Mouse (Mus musculus): ENCODE data around the gene Palm3.

Gene Palm3

DNA sequence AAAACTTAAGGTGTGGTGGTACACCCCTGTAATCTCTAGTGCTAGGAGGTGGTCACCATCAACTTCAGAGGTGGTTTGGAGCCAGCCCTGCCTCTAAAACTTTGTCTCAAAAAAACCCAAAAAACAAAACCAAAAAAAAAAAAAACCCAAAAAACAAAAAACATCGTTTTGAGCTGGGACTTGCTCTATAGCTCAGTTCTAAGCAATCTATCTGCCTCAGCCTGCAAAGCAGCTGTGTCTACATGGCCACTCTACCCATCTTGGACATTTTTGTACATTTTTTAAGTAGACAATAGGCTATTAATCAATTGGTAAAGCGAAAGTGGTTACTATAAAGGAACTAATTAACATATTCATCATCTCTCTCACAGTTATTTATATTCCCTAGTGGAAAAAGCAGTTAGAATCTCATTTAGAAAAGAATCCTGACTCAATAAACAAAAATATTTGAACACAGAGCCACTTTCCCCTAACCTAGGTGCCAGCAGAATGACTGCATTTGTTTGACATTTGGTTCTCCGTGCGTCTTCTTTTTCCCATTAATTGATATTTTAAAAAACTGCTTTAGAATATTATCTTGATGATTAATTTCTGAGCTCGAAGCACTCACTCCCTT, 44.3 kb downstream of the Palm3 start:
- in situ Hi-C loops (cut with MboI; ENCODE audit: low sequenced_read_pairs), result no loop called here

DNA sequence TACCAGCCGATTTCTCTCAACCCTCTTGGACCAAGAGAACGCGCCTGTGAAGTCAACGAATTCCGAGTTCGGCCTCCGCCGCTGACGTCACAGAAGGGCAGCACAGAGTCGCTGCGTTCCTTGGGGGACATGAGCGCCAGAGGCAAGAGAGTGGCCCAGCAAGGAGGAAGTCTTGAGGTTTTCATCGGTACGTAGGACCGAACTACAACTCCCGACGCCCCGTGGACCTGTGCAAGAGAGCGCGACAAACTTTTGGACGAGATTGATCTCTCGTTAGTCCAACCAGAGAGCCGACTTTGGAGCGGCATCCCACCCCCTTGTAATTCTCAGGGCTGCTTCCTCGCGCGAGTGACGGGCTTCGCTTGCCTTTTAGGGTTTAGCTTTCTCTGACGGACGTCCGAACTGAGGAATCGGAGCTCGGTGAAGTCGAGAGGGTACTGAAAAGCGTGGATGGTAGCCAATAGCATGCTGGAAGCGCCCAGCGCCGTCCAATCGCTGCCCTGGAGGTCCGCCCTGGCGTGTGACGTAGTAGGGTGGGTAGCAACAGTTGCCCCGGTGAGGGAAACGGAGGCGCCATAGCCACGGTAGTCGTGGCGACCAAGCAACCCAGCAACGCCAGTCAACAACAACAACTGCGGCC, 45.1 kb downstream of the Palm3 start, which contains the start of gene Rfx1:
Gene Rfx1, plus strand, starts transcription at position 544 of the 640 bp plus-strand sequence.
- in situ Hi-C loops (cut with MboI; ENCODE audit: low sequenced_read_pairs), result no loop called here

- in situ Hi-C loops (cut with MboI; ENCODE audit: low sequenced_read_pairs), result no loop called here
These were observed 45.8 kb downstream of the Palm3 start for GRCm38 (mm10) chr8:84067047-84067573.

DNA sequence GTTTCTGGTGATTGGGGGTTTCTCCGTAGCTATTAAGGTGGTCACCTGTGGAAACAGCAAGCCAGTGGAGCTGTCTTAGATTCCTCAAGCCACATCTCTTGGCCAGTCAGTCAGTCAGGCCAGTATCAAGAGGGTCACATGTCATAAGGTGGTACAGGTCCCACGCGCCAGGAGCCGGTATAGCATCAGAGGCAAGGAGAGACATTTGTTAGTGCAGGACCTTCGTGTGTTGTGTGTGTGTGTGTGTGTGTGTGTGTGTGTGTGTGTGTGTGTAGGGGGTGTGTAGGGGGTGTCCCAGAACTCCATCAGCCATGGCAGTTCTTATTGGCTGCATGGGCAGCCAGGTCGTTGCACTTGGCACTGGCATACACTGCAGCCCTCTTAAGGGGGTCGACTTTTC, 46.6 kb downstream of the Palm3 start:
- in situ Hi-C loops (cut with MboI; ENCODE audit: low sequenced_read_pairs), result no loop called here

- in situ Hi-C loops (cut with MboI; ENCODE audit: low sequenced_read_pairs), result no loop called here
These were observed 47.2 kb downstream of the Palm3 start for GRCm38 (mm10) chr8:84068316-84069035.

GRCm38 (mm10) chr8:84069169-84069568, 47.9 kb downstream of the Palm3 start:
- in situ Hi-C loops (cut with MboI; ENCODE audit: low sequenced_read_pairs), result no loop called here

GRCm38 (mm10) chr8:84069750-84070149, 48.5 kb downstream of the Palm3 start:
- in situ Hi-C loops (cut with MboI; ENCODE audit: low sequenced_read_pairs), result no loop called here

GRCm38 (mm10) chr8:84070241-84070640, 49.0 kb downstream of the Palm3 start:
- in situ Hi-C loops (cut with MboI; ENCODE audit: low sequenced_read_pairs), result no loop called here

- in situ Hi-C loops (cut with MboI; ENCODE audit: low sequenced_read_pairs), result no loop called here
These were observed 49.4 kb downstream of the Palm3 start for GRCm38 (mm10) chr8:84070667-84071066.

DNA sequence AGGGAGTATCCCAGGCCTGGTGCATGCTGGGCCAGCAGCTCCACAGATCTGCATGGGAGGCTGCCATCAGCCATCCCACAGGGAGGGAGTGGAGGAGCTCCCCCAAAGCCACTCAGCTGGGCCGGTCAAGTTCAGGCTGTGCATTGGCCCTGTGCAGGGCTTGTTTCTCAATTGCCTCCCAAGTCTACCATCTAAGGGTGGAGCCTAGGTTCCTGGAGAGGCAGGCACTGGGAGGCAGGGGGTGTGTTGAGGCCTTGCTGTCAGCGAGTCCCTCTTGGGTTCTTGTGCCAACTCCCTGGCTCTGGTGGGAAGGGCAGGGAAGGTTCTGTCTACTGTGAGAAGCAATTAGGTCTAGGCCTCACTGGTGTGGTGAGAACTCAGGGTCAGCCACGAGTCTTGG, 50.6 kb downstream of the Palm3 start:
- in situ Hi-C loops (cut with MboI; ENCODE audit: low sequenced_read_pairs), result no loop called here

- in situ Hi-C loops (cut with MboI; ENCODE audit: low sequenced_read_pairs), result no loop called here
These were observed 51.0 kb downstream of the Palm3 start for GRCm38 (mm10) chr8:84072321-84072720.

GRCm38 (mm10) chr8:84073230-84073976, 52.1 kb downstream of the Palm3 start:
- in situ Hi-C loops (cut with MboI; ENCODE audit: low sequenced_read_pairs), result no loop called here

DNA sequence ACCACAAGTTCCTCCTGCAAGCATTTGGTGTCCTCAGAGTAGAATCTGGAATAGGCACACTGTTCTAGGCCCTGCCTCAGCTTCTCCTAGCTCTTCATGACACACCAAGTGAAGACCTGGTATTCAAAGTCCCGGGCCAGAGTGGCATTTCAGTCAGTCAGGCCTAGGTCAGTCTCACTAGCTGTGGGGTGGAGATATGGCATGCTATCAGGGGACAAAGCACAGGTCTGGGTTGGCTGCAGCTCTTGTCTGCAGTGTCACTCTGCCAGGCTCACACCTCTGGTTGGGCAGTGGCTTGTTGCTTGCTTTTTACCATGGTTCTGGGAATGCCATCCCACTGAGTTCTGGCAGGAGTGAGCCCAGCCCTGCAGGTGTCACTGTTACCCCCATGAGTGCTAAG, 55.1 kb downstream of the Palm3 start:
- in situ Hi-C loops (cut with MboI; ENCODE audit: low sequenced_read_pairs), result no loop called here

GRCm38 (mm10) chr8:84076849-84077248, 55.6 kb downstream of the Palm3 start:
- in situ Hi-C loops (cut with MboI; ENCODE audit: low sequenced_read_pairs), result no loop called here

GRCm38 (mm10) chr8:84079206-84079605, 57.9 kb downstream of the Palm3 start:
- in situ Hi-C loops (cut with MboI; ENCODE audit: low sequenced_read_pairs), result no loop called here

Data from CH12F3 (cell line).